Mouse (Mus musculus) brain, adult 2 months (tissue): ENCODE measurements around the gene 9430038I01Rik.
"Not testable (repeated sequence)": the region's sequence is repeated elsewhere in the genome, so short reads cannot be mapped to it uniquely, and the experiment has no call there.

ENCODE experiments used
- DNase-seq: peaks from one replicate; pipeline ENCODE4 v3.0.0; 2011; ENCODE audit warnings: low read depth, low spot score

The 9430038I01Rik gene

DNA sequence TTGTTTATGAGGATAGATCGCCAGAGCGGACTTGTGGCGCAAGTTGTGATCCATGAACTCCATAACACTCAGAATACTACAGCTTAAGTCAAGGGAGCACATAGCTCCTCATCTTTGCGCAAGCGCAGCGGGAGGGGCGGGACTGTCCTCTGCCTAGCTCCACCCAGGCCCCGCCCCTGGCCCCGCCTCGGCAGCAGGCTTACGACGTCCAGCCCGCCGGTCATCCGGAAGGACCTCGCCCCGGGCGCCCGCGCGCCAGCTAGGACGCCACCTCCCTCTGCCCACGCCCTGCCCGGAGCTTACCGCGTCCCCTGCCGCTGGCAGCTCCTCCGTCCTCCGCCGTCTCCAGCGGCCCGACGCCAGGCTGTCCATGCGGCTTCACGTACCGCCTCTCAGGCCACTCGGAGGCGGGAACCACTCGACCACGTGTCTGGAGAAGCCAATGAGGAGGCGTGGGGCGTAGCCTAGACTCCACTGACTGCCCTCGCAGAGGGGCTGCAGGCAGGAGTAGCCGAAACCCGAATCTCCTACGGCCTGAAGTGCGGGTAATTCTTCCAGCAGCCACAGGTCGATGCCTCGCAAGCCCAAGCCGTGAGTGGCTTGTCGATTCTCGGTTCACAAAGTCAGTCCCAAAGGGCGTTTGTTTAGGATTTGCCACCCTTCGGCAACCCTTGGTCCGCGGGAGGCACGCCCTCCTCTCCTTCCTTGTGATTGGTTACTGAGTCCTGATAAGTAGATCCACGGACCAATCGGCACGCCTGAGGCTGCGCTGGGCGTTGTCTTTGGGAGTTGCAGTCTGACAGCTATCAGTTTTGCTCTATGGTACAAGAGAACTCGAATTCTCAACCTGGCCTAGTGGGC is at the start of gene 9430038I01Rik:
Gene 9430038I01Rik, minus strand, starts transcription at position 426 of the 861 bp plus-strand sequence.
- DNase-seq: peak; percentile 98

DNA sequence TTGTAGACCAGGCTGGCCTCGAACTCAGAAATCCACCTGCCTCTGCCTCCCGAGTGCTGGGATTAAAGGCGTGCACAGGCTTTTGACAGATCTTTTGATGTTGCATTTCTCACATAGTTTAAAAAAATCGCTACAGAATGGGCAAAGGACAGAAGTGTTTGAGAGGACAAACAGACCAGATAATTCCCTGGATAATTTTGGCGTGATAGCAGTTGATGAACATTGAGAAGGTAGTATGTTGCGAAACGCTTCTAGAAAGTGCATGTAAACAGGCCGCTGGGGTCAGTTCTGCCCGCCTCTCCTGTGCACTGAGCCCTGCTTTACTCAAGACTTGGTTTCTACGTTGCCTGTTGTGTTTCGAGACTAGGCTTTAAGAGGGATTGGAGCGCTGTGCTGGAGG is 34.8 kb upstream of the 9430038I01Rik start:
- DNase-seq: no peak

DNA sequence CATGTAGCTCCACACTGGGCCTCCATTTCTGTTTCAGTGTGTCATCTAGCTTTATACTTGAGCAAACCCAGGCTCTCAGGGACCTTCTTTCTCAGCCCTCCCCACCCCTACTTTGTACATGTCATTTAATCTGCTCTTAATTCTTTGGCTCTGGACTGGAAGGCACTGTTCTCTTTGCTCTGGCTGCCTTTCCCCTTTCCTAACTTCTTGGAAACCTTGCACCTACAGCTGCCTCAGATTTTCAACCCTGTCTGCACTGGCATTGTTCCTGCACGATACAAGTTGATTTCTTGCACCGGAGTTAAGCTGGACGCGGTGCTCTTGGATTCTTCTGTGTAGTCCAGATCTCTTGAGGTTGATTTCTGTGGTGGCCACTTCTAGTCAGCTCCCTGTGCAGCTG is 32.4 kb upstream of the 9430038I01Rik start:
- no peak for DNase-seq

DNA sequence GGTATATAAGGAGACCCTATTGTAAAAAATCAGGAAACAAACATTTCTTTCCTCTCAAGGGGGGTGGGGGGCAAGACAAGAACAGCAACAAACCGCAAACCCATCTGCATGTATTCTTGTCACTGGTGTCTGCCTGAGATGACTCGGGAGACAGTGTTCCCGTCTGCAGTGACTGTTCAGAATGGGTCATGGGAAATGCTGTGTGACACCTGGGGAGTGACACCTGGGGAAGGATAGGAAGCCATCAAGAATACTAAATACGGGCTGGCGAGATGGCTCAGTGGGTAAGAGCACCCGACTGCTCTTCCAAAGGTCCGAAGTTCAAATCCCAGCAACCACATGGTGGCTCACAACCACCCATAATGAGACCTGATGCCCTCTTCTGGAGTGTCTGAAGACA is 28.4 kb upstream of the 9430038I01Rik start:
- not testable (repeated sequence) for DNase-seq

DNA sequence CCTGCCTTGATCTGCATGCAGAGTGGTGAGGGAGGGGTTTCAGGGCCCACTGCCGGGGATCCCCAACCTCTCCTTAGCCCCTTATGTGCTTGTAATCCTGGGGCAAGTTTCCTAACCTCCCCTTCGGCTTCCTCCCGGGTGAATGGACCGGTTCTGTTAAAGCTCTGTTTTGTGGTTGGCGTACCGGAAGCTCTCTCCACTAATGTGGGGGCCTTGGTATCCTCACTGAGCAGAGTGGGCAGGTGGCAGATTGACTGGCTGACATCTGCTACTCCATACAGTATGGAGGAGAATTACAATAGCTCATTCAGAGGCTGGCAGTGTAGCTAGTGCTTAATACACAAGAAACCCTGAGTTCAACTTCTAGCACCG is 27.6 kb upstream of the 9430038I01Rik start:
- peak; percentile 82 for DNase-seq

DNA sequence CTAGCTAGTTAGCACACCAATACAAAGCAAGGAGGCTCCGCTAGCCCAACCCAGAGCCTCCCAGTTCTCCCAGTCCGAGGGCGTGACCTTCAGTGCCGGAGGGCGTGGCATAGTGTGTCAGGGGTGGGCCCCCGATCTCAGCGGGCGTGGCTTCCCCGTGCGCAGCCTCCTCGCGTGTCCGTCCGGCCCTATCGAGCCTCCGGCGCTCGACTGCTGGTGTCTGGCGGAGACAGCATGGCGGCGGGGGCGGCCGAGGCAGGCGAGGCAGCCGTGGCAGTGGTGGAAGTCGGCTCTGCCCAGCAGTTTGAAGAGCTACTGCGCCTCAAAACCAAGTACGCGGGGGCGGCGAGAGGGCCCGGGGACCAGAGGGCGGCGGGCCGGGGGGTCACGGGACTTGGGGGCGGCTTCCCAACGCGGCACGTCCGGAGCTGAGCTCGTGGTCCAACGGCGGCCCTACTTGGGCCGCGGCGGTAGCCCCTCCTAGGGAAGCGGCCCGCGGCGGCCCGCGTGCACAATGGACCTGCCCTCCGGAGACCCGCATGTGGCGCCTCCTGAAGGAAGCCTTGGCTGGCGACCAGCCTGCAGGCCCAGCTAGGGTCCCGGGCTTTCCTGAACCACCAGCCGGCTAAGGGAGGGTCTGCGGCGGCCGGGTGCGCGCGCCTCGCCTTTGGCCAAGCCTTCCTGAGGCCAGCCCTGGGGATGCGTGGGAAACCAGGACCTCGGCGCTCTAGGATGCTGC is 27.0 kb upstream of the 9430038I01Rik start, which contains the start of gene Glrx3:
Gene Glrx3, plus strand, starts transcription at position 175 of the 739 bp plus-strand sequence.
- peak; percentile 97 for DNase-seq

DNA sequence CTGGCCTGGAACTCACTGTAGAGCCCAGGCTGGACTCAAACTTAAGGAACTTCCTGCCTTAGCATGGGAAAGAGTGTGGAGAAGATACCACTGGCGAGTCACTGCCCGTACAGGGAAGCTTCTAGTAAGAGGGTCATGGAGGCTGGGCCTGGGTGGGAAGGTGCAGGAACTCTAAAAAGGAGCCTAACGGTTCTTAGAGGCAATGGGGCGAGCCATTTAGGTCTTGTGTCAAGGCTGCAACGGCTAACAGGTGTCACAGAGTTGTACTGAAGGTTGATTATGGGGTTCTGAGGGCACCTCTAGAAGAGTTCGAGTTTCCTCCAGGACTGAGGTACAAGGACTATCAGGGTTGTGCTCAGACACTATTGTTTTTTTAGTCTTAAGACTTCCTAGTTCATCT is 26.3 kb upstream of the 9430038I01Rik start:
- no peak for DNase-seq

DNA sequence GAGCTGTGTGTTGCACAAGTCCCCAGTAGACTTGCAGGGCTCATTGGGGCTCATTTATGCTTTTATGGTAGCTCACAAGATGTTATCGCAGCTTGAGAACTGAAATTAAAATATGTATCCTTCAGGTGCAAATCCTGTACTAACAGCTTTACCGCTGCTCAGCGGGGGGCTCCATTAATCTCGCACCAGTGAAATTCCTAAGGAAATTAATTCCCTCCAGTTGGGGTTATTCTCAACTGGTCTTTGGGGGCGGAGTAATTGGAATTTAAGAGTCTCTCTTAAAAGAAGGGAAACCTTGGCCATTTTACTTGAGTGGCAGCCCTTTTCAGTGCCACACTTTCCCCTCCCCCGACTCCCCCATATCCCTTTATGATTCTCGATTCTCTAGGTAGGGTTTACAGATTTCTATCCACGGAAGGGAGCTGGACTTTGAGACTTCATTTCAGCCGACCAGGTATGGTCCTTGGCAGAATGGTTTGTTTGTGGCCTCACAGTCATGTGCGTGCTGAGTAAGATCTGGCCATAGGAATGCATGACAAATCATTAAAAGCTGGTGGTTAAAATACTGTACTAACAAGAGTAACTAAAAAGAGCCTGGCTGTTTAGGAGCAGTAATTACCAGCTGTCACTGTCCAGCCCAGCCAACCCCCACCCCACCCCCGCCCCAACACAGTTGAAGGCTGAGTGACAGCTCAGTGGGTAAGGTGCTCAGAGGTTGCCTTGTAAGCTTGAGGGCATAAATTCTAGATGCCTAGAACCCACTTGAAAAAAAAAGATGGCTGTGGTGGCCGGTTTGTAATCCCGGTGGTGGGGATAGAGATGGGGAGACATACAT is 21.4 kb upstream of the 9430038I01Rik start:
- no peak for DNase-seq

DNA sequence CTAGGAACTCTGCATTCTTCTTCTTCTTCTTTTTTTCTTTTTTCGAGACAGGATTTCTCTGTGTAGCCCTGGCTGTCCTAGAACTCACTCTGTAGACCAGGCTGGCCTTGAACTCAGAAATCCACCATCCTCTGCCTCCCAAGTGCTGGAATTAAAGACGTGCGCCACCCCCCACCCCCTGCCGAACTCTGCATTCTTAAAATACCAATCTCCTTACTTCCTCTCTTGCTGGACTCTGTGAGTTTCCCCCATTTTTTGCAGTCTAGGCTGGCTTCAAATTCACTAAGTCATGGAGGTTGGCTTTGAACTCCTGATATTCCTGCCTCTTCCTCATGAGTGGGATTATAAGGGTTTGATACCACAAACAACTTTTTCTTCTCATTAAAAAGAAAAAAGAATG is 16.1 kb upstream of the 9430038I01Rik start:
- no peak for DNase-seq

DNA sequence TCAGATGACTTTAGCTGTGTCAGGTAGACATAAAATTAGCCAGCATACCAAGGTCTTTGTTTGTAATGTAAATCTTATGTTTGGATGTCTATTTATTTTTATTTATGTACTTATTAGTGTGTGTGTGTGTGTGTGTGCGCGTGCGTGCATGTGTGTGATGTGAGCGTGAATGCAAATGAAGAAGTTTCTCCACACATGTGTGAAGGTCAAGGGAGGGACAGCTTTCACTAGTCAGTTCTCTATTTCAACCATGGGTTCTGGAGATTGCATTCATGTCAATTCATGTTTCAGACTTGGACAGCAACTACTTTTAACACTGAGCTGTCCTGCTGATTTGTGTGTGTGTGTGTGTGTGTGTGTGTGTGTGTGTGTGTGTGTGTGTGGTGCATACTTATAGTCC is 10.7 kb upstream of the 9430038I01Rik start:
- no peak for DNase-seq

DNA sequence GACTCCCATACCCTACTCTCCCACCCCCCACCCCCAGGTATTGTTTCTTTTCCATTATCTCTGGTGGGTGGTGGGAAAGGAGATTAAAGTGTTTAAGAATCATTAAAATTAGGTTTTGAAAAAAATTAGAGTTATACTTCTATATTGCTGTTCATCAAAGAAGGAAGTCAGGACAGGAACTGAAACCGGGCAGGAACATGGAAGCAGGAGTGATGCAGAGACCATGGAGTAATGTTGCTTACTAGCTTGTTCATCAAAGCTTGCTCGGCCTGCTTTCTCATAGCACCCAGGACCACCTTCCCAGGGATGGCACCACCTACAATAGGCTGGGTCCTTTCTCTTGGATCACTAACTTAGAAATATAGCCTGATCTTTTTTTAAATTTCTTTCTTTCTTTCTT is 10.0 kb upstream of the 9430038I01Rik start:
- DNase-seq: no peak

DNA sequence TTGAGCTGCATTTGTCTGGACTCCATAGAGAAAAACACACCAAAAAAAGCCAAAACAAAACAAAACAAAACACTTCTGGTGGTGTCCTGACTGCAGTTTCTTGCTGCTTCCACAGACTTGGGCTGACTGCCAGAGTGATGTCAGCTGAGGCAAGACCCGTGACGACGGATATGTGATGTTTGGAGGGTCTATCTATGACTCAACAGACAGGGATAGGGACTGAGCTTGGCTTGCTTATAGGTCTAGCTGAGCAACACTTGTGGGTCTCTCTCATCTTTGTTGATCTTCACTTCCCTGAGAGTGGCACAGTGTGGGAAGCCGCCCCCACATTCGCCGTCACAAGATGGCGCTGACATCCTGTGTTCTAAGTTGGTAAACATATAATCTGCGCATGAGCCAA is 4.1 kb upstream of the 9430038I01Rik start:
- DNase-seq: no peak

DNA sequence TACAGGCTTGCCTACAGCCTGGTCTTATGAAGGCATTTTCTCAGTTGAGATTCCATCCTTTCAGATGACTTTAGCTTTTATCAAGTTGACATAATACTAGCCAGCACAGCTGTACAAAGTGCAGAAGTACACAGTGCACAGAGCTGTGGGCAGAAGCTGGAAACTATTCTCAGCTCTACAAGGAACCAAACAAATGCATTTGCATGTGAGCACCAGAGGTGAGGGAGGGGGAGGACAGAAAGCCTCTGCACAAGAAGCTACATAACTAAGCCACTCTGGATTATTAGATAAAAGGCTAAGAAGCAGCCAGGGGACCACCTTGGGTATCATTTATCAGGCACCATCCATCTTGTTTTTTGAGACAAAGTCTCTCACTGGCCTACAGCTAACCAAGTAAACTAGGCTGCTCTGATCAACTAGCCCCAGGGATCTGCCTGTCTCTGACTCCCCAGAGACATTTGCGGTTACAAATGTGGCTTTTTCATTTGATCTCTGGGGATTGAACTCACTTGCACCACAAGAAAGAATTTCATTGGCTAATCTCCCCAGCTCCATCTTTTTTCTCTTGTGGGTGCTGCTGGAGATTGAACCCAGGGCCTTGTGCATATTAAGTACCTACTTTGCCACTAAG is 3.0 kb downstream of the 9430038I01Rik start:
- DNase-seq: no peak

DNA sequence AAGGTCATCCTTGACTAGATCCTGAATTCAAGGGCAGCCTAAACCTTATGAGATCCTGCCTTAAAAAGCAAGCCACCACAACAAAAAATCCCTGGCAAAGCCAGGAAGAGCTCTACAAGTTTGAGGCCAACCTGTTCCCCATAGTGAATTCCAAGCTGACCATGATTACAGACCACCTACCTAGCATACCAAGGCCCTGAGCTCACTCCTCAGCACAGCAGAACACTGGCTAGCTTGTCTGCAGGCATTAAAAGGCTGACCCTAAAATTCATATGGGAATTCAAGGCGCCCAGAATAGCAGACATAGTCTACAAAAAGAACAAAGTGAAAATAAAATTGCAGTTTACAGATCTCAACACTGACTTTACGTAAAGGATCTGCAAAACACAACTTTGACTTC is 6.4 kb downstream of the 9430038I01Rik start:
- DNase-seq: no peak

DNA sequence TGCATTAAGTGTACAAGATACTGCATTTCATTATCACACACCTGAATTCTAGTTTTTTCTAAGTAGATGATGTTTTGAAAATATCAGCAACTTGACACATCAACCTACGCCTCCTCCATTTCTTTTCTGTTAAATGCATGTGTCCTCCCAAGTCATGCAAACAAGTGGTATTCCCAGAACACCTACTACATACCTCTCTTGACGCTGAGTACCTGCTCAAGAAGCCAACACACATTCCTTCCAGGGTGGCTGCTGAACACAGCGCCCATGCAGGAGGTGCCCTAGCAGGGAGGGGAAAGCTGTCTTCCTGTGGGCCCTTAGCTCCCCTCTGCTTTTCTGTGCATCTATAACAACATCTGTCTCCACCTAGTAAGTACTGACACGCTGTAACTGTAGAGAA is 11.6 kb downstream of the 9430038I01Rik start:
- no peak for DNase-seq

DNA sequence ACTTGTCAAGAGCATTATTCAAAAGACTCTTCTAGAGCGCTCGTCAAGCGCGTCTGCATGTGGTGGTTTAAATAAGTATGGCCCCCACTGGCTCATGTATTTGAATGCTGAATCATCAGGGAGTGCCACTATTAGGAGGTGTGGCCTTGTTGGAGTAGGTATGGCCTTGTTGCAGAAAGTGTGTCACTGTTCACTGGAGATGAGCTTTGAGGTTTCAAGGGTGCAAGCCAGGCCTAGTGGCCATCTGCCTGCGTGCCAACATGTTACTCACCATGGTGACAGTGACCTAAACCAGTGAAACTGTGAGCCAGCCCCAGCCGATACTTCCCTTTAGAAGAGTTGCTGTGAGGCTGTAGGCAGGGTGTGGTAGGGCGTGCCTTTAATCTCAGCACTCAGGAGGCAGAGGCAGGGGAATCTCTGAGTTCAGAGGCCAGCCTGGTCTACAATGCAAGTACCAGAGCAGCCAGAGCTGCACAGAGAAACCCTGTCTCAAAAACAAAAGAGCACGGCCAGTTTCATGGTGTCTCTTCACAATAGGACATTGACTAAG is 13.1 kb downstream of the 9430038I01Rik start:
- no peak for DNase-seq

DNA sequence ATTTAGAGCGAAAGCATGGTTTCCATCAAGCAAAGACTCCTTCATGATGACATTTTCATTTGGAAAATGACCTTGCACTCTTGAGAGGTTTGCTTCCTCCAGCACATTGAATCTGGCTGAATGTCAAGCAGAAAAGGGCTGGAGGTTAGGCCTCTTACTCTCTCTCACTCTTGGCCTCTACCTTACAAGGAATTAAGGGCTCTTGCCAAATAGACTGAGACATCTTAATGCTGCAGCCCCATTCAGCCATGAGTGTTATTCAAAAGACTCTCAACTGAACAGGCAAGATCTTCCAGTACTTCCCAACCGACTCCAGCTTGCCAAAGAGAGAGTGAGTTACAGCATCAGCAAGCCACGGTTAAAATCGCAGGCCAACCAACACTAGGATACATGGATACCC is 15.1 kb downstream of the 9430038I01Rik start:
- no peak for DNase-seq

DNA sequence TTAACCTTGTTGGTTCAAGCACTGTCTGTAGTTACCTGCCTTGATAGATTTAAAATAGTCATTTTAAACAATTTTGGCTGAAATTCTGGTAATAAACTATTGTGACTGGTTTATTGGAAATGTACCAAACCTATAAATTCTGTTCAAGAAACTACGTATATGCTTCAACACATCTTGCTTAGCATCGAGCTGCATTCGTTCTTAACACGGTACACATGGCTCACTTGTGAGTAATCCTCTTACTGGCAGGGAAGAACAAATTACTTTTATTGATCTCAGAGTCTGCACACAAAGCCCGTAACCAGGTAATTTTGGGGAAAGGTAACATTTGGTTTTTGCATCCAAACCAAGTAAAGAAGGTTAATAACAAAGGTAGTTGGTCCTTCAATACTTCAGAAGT is 22.7 kb downstream of the 9430038I01Rik start:
- DNase-seq: no peak

DNA sequence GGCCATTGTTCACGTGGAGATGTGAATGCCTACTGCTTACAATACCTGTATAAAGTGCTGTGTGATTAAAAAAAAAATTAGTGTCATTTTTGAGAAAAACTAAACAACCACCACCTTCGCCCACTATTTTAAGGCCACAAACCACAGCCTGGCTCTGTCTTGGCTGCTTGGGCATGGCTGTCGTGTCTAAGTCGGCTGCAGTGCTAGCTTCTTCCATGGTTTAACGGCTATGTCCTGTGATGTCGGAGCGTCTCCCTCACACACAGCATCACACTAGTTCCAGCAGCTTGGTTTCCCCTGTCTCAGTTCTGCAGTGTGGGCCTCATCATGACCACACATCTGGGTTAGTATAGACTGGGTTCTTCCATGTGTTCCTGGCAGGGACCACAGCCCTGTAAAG is 35.6 kb downstream of the 9430038I01Rik start:
- no peak for DNase-seq

DNA sequence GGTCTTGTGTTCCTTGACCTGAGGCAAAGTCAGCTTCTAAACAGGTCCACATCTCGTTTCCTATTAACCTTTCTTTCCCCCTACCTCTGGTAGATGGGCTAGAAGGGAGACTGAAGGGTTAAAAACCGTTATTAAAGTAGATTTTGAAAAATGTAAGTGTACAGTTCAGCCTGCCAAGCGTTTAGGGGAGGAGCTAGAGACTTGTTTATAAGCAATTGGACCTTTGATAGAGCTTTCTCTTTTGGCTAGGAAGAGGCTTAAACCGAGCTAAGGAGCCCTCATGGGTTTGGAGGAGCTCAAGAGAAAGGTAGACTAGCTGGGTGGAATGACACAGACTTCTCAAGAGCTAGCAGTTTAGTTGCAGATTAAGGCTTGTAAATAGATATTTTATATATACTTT is 38.8 kb downstream of the 9430038I01Rik start:
- DNase-seq: no peak

DNA sequence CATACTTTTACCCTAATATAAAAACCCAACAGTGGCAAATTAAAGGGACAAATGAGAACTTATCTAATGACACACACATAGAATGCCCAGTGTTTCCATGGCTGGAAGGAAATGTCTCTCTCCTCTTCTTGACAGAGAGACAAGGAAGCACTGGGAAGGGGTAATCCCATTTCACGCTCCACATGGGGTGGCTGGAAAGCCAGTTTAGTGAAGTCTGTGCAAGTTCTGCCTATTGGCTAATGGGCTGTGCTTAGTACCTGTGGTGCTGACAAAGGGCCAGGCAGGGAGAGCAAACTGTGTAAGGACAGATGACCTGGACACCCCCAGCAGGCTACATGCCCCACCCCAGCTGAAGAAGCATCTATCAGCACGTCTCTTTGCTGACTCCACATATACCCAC is 40.4 kb downstream of the 9430038I01Rik start:
- no peak for DNase-seq
